Mouse (Mus musculus): ENCODE measurements around the gene Bet1l. TPM values are rescaled to one million over a fixed set of nuclear protein-coding genes. Genes with fewer than 3 reads are reported as not detected.

Gene Bet1l
- polyA plus RNA-seq, 1 experiment from 2014 or later = 40.4 TPM

- H3K9me3 ChIP-seq (ENCODE audit: control insufficient read depth, low read length) = no peaks in the 10 kb centered on the region
- H3K27me3 ChIP-seq (replicated peaks; ENCODE audit: control insufficient read depth, insufficient read depth, low read length) = peaks cover 9% of the 10 kb centered on the region
- no peaks in the 10 kb centered on the region for H3K36me3 ChIP-seq (ENCODE audit: control insufficient read depth, insufficient read depth)
- H3K9ac ChIP-seq (replicated peaks; ENCODE audit: low read depth, low read length) = peak within 1 kb of the TSS; percentile 57
- under 1% methylated on average over 21 of the region's 21 CpGs for WGBS
- ATAC-seq = peak; percentile 94
- peak within 1 kb of the TSS; percentile 38 for H3K27ac ChIP-seq (ENCODE audit: low read length)
- H3K4me2 ChIP-seq (ENCODE audit: low read length) = peak within 1 kb of the TSS; percentile 76
- peaks cover 10% of the 10 kb centered on the region for H3K4me1 ChIP-seq (replicated peaks; ENCODE audit: control insufficient read depth, insufficient read depth, low read length)
- H3K4me3 ChIP-seq (replicated peaks; ENCODE audit: low read length) = peak within 1 kb of the TSS; percentile 55
Measured at GRCm38 (mm10) chr7:140821653-140822329, 35.6 kb downstream of the Bet1l start, which contains the start of gene Zfp941. Gene Zfp941 (minus strand): TSS chr7:140822178.

DNA sequence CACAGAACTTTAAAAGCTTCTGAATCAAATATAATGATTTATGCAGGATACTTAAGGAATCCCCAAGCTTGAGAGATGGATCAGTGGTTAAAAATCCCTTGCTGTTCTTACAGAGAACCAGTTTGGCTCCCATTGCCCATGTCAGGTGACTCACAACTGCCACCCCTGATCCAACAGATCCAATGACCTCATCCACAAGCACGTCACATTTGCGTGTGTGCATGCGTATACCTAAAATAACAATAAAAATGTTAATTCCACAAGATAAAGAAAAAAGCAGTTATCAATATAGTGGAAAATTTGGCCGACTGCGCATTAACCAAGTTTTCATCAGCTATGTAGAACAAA lies 36.1 kb downstream of the Bet1l start:
- Histone ChIP-seq H3K9me3 (ENCODE audit: control insufficient read depth, low read length) (no peaks in the 10 kb centered on the region), H3K4me3 (replicated peaks; ENCODE audit: low read length) (peak overlapping the region; percentile 55), H3K9ac (replicated peaks; ENCODE audit: low read depth, low read length) (peak overlapping the region; percentile 57), H3K27me3 (replicated peaks; ENCODE audit: control insufficient read depth, insufficient read depth, low read length) (peaks cover 9% of the 10 kb centered on the region), H3K4me2 (ENCODE audit: low read length) (peak overlapping the region; percentile 76), H3K27ac (ENCODE audit: low read length) (peak overlapping the region; percentile 38), H3K36me3 (ENCODE audit: control insufficient read depth, insufficient read depth) (no peaks in the 10 kb centered on the region), H3K4me1 (replicated peaks; ENCODE audit: control insufficient read depth, insufficient read depth, low read length) (peaks cover 10% of the 10 kb centered on the region)
- ATAC-seq = peak; percentile 71
- WGBS = 39% methylated on average over 5 of the region's 5 CpGs

DNA sequence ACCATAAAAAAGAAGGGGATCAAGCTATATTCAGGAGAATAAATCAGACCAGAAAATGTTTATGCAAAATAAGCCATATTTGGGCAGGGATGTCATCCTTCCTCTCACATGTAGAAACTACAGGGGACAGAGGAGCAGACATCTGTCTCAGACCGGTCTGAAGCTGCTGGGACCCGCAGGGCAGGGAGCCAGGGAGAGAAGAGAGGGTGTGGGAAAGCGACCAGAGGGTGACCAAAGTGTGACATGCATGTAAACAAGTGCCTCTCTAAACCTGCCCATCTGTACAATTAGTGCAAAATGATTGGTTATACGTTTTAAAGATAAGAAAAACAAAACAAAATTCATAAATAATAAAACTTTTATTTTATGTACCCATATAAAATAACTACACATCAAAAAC lies 37.2 kb downstream of the Bet1l start:
- H3K9me3 ChIP-seq (ENCODE audit: control insufficient read depth, low read length) = no peaks in the 10 kb centered on the region
- no peak overlapping the region for H3K9ac ChIP-seq (replicated peaks; ENCODE audit: low read depth, low read length)
- no peaks in the 10 kb centered on the region for H3K36me3 ChIP-seq (ENCODE audit: control insufficient read depth, insufficient read depth)
- H3K27me3 ChIP-seq (replicated peaks; ENCODE audit: control insufficient read depth, insufficient read depth, low read length) = peaks cover 4% of the 10 kb centered on the region; the same call in 1 of the 2 replicates
- H3K4me3 ChIP-seq (replicated peaks; ENCODE audit: low read length) = no peak overlapping the region
- H3K4me2 ChIP-seq (ENCODE audit: low read length) = no peak overlapping the region
- H3K27ac ChIP-seq (ENCODE audit: low read length) = no peak overlapping the region
- H3K4me1 ChIP-seq (replicated peaks; ENCODE audit: control insufficient read depth, insufficient read depth, low read length) = peaks cover 10% of the 10 kb centered on the region
- ATAC-seq = no peak
- WGBS = 56% methylated on average over 4 of the region's 4 CpGs

DNA sequence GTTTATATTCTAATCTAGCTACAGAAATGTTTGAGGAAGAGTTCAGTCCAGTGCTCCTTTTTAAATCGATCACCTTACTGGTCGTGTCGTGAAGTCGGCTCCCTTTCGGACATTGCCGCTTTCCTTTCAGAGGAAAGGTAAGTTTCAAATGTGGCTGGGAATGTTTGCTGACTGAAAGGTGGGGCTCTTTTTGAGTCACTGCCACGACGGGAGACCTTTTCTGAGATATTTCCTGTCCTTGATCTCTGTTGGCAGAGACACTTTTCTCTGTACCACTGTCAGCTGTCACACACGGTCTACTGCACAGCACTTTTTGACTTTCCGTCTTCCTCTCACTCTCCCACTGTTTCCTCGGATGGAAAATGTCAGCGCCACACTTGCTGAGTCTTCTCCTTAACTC lies 44.5 kb downstream of the Bet1l start:
- H3K4me1 ChIP-seq (replicated peaks; ENCODE audit: control insufficient read depth, insufficient read depth, low read length) = no peaks in the 10 kb centered on the region
- no peak overlapping the region for H3K27ac ChIP-seq (ENCODE audit: low read length)
- no peak for ATAC-seq
- 95% methylated on average over 12 of the region's 12 CpGs for WGBS
- H3K27me3 ChIP-seq (replicated peaks; ENCODE audit: control insufficient read depth, insufficient read depth, low read length) = no peaks in the 10 kb centered on the region
- no peak overlapping the region for H3K9ac ChIP-seq (replicated peaks; ENCODE audit: low read depth, low read length)
- H3K36me3 ChIP-seq (ENCODE audit: control insufficient read depth, insufficient read depth) = peaks cover 7% of the 10 kb centered on the region; the same call in 1 of the 2 replicates
- H3K4me3 ChIP-seq (replicated peaks; ENCODE audit: low read length) = no peak overlapping the region
- no peaks in the 10 kb centered on the region for H3K9me3 ChIP-seq (ENCODE audit: control insufficient read depth, low read length)
- no peak overlapping the region for H3K4me2 ChIP-seq (ENCODE audit: low read length)

DNA sequence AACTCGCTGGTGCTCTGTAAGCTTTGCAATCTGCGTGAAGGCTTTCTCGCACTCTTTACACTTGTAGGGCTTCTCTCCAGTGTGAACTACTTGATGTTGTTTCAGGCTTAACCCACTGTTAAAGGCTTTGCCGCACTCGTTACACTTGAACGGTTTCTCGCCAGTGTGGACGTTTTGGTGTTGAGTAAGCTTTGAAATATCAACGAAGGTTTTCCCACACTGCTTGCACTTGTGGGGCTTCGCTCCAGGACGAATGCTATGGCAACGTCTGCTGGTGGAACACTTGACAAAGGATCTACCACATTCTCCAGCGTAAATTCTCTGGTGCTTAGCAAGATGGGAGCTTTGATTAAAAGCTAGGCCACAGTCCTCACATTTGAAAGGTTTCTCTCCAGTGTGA lies 45.7 kb downstream of the Bet1l start:
- Histone ChIP-seq H3K9ac (replicated peaks; ENCODE audit: low read depth, low read length) (no peak overlapping the region), H3K4me2 (ENCODE audit: low read length) (no peak overlapping the region), H3K4me3 (replicated peaks; ENCODE audit: low read length) (no peak overlapping the region), H3K36me3 (ENCODE audit: control insufficient read depth, insufficient read depth) (peaks cover 7% of the 10 kb centered on the region; the same call in 1 of the 2 replicates), H3K9me3 (ENCODE audit: control insufficient read depth, low read length) (no peaks in the 10 kb centered on the region), H3K4me1 (replicated peaks; ENCODE audit: control insufficient read depth, insufficient read depth, low read length) (no peaks in the 10 kb centered on the region), H3K27me3 (replicated peaks; ENCODE audit: control insufficient read depth, insufficient read depth, low read length) (no peaks in the 10 kb centered on the region), H3K27ac (ENCODE audit: low read length) (no peak overlapping the region)
- ATAC-seq = no peak
- 79% methylated on average over 13 of the region's 13 CpGs for WGBS

- Histone ChIP-seq H3K36me3 (ENCODE audit: control insufficient read depth, insufficient read depth) (peaks cover 7% of the 10 kb centered on the region; the same call in 1 of the 2 replicates), H3K4me2 (ENCODE audit: low read length) (no peak overlapping the region), H3K9me3 (ENCODE audit: control insufficient read depth, low read length) (no peaks in the 10 kb centered on the region), H3K4me3 (replicated peaks; ENCODE audit: low read length) (no peak overlapping the region), H3K9ac (replicated peaks; ENCODE audit: low read depth, low read length) (no peak overlapping the region), H3K27me3 (replicated peaks; ENCODE audit: control insufficient read depth, insufficient read depth, low read length) (no peaks in the 10 kb centered on the region), H3K4me1 (replicated peaks; ENCODE audit: control insufficient read depth, insufficient read depth, low read length) (no peaks in the 10 kb centered on the region), H3K27ac (ENCODE audit: low read length) (no peak overlapping the region)
- no peak for ATAC-seq
- WGBS = 94% methylated on average over 6 of the region's 6 CpGs
Measured at GRCm38 (mm10) chr7:140810496-140810895, 46.9 kb downstream of the Bet1l start.

GRCm38 (mm10) chr7:140805704-140806103 lies 51.7 kb downstream of the Bet1l start:
- Histone ChIP-seq H3K27me3 (replicated peaks; ENCODE audit: control insufficient read depth, insufficient read depth, low read length) (no peaks in the 10 kb centered on the region), H3K27ac (ENCODE audit: low read length) (no peak overlapping the region), H3K36me3 (ENCODE audit: control insufficient read depth, insufficient read depth) (no peaks in the 10 kb centered on the region), H3K4me3 (replicated peaks; ENCODE audit: low read length) (no peak overlapping the region), H3K4me2 (ENCODE audit: low read length) (no peak overlapping the region), H3K9me3 (ENCODE audit: control insufficient read depth, low read length) (no peaks in the 10 kb centered on the region), H3K9ac (replicated peaks; ENCODE audit: low read depth, low read length) (no peak overlapping the region), H3K4me1 (replicated peaks; ENCODE audit: control insufficient read depth, insufficient read depth, low read length) (no peaks in the 10 kb centered on the region)
- 18% methylated on average over 1 of the region's 1 CpGs for WGBS
- ATAC-seq = no peak

Other genes with a start within 250 kb of the Bet1l start
- gene Olfr61, start 228.6 kb downstream of the Bet1l start, polyA plus RNA-seq (2015; fragmentation: Nextera tagmentation; extraction: Ambion mirVana) = not detected in 2 replicates
- gene Olfr53, start 211.1 kb downstream of the Bet1l start, polyA plus RNA-seq (2015; fragmentation: Nextera tagmentation; extraction: Ambion mirVana) = not detected in 2 replicates
- gene Olfr539, start 197.6 kb downstream of the Bet1l start, polyA plus RNA-seq (2015; fragmentation: Nextera tagmentation; extraction: Ambion mirVana) = not detected in 2 replicates
- gene Olfr45, start 175.6 kb downstream of the Bet1l start, polyA plus RNA-seq (2015; fragmentation: Nextera tagmentation; extraction: Ambion mirVana) = not detected in 2 replicates
- not detected in 2 replicates for gene Olfr541, start 160.3 kb downstream of the Bet1l start, polyA plus RNA-seq (2015; fragmentation: Nextera tagmentation; extraction: Ambion mirVana)
- gene Cyp2e1, start 93.8 kb downstream of the Bet1l start, polyA plus RNA-seq (2015; fragmentation: Nextera tagmentation; extraction: Ambion mirVana) = not detected in 2 replicates
- 0.34 and 0.40 TPM in 2 replicates for gene Syce1, start 69.7 kb downstream of the Bet1l start, polyA plus RNA-seq (2015; fragmentation: Nextera tagmentation; extraction: Ambion mirVana)
- gene Zfp941, start 35.4 kb downstream of the Bet1l start, polyA plus RNA-seq (2015; fragmentation: Nextera tagmentation; extraction: Ambion mirVana) = 9.5 and 15.3 TPM in 2 replicates
- gene Urah, start 22.6 kb downstream of the Bet1l start, polyA plus RNA-seq (2015; fragmentation: Nextera tagmentation; extraction: Ambion mirVana) = not detected in 2 replicates
- gene Scgb1c1, start 12.0 kb downstream of the Bet1l start, polyA plus RNA-seq (2015; fragmentation: Nextera tagmentation; extraction: Ambion mirVana) = 1.7 TPM in 1 of 2 replicates, not detected in the other
- gene Odf3, start 9.8 kb downstream of the Bet1l start, polyA plus RNA-seq (2015; fragmentation: Nextera tagmentation; extraction: Ambion mirVana) = not detected in 2 replicates
- gene Gm45785, start 1.2 kb downstream of the Bet1l start, polyA plus RNA-seq (2015; fragmentation: Nextera tagmentation; extraction: Ambion mirVana) = not detected in 2 replicates
- gene Ric8a, start 620 bp downstream of the Bet1l start, polyA plus RNA-seq (2015; fragmentation: Nextera tagmentation; extraction: Ambion mirVana) = 91.2 and 101 TPM in 2 replicates
- 272 and 303 TPM in 2 replicates for gene Psmd13, start 24.4 kb upstream of the Bet1l start, polyA plus RNA-seq (2015; fragmentation: Nextera tagmentation; extraction: Ambion mirVana)
- gene Sirt3, start 24.7 kb upstream of the Bet1l start, polyA plus RNA-seq (2015; fragmentation: Nextera tagmentation; extraction: Ambion mirVana) = 29.5 and 38.5 TPM in 2 replicates
- not detected in 2 replicates for gene Cox8b, start 42.9 kb upstream of the Bet1l start, polyA plus RNA-seq (2015; fragmentation: Nextera tagmentation; extraction: Ambion mirVana)
- 0.68 and 0.71 TPM in 2 replicates for gene Nlrp6, start 63.3 kb upstream of the Bet1l start, polyA plus RNA-seq (2015; fragmentation: Nextera tagmentation; extraction: Ambion mirVana)
- gene Pgghg, start 83.8 kb upstream of the Bet1l start, polyA plus RNA-seq (2015; fragmentation: Nextera tagmentation; extraction: Ambion mirVana) = 8.9 and 10.1 TPM in 2 replicates
- 0.38 and 2.1 TPM in 2 replicates for gene Ifitm5, start 92.7 kb upstream of the Bet1l start, polyA plus RNA-seq (2015; fragmentation: Nextera tagmentation; extraction: Ambion mirVana)
- gene Gm45717, start 98.4 kb upstream of the Bet1l start, polyA plus RNA-seq (2015; fragmentation: Nextera tagmentation; extraction: Ambion mirVana) = not detected in 2 replicates
- gene Ifitm2, start 98.4 kb upstream of the Bet1l start, polyA plus RNA-seq (2015; fragmentation: Nextera tagmentation; extraction: Ambion mirVana) = 126 and 150 TPM in 2 replicates
- gene Ifitm1, start 109.6 kb upstream of the Bet1l start, polyA plus RNA-seq (2015; fragmentation: Nextera tagmentation; extraction: Ambion mirVana) = 9.0 and 11.2 TPM in 2 replicates
- 21.0 and 26.1 TPM in 2 replicates for gene Ifitm3, start 153.2 kb upstream of the Bet1l start, polyA plus RNA-seq (2015; fragmentation: Nextera tagmentation; extraction: Ambion mirVana)
- gene Ifitm6, start 160.3 kb upstream of the Bet1l start, polyA plus RNA-seq (2015; fragmentation: Nextera tagmentation; extraction: Ambion mirVana) = 0.40 and 0.57 TPM in 2 replicates
- not detected in 2 replicates for gene Gm17387, start 171.6 kb upstream of the Bet1l start, polyA plus RNA-seq (2015; fragmentation: Nextera tagmentation; extraction: Ambion mirVana)
- 45.4 and 53.0 TPM in 2 replicates for gene B4galnt4, start 203.5 kb upstream of the Bet1l start, polyA plus RNA-seq (2015; fragmentation: Nextera tagmentation; extraction: Ambion mirVana)
- gene Pkp3, start 220.6 kb upstream of the Bet1l start, polyA plus RNA-seq (2015; fragmentation: Nextera tagmentation; extraction: Ambion mirVana) = 0.17 TPM in 1 of 2 replicates, not detected in the other
- 2.1 TPM in 2 replicates for gene Sigirr, start 243.0 kb upstream of the Bet1l start, polyA plus RNA-seq (2015; fragmentation: Nextera tagmentation; extraction: Ambion mirVana)